Mouse (Mus musculus): ENCODE data around the gene Rmnd5b. TPM values are rescaled to one million over a fixed set of nuclear protein-coding genes. Genes with fewer than 3 reads are reported as not detected.
"Not testable (repeated sequence)": the region's sequence is repeated elsewhere in the genome, so short reads cannot be mapped to it uniquely, and the experiment has no call there.

Rmnd5b gene
- total RNA-seq (2021), result 10 to 100 TPM; 33.2 to 34.6 TPM
- long read RNA-seq, experiment 1, transcript Rmnd5b-201 (10 exons, 1,946 nt), result major isoform, 79 of 97 reads
- long read RNA-seq, experiment 1, partial matches to known transcripts, result 7 of 97 reads
- long read RNA-seq, experiment 1, other reads (novel, unspliced or antisense), result 11 of 97 reads
- long read RNA-seq, experiment 2, transcript Rmnd5b-201 (10 exons, 1,946 nt), result major isoform, 36 of 51 reads
- long read RNA-seq, experiment 2, partial matches to known transcripts, result 10 of 51 reads
- long read RNA-seq, experiment 2, other reads (novel, unspliced or antisense), result 5 of 51 reads

GRCm38 (mm10) chr11:51635525-51636322 is at the start of gene Rmnd5b:
Gene Rmnd5b, minus strand, starts transcription at chr11:51635896.
- DNase-seq, result peak; percentile 91

DNA sequence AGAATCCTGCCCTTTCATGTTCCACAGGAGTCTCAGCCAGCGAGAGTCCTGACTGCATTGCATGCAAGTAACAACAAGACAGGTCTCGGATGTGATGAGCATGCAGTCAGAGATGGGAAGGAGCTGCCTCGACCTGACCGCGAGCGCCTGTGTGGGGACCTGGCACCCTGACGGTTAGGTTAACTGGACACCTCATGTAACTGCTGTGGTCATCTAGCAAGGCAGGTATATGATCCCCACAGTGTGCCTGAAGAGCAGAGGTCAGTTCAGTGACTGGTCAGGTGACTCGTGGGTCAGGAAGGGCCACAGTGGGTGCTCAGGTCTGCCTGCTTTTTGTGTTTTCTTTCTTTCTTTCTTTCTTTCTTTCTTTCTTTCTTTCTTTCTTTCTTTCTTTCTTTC is 46.3 kb upstream of the Rmnd5b start:
- DNase-seq, result no peak

DNA sequence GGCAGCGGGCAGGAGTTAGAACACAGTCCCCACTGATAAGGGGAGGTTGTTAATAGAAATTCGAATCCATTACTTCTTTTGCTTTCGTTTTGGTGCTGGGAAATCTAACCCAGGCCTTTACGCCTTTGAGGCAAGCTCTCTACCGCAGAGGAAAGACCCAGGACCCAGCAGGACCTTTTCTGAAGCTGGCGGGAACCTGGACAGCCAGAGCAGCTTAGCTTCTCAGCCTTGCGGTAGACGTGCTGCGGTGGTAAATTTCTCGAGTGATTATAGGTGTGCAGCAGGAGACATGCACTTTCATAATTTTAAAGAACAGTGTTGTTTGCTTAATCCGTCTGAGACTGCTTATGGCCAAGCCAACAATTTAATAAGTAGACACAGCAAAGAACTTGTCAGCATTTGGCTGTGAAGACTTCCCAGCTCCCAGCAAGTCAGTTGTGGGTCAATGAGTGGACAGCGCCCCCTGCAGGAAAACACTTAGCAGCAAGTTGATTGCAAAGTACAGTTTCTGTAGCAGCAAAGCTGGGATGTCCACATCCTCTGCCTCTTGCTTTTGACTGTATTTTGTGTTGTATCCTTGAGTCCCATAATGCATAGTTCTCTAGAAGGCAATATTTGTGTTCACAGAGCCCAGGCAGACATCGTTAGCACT is 45.8 kb upstream of the Rmnd5b start:
- peak; percentile 94 for DNase-seq

DNA sequence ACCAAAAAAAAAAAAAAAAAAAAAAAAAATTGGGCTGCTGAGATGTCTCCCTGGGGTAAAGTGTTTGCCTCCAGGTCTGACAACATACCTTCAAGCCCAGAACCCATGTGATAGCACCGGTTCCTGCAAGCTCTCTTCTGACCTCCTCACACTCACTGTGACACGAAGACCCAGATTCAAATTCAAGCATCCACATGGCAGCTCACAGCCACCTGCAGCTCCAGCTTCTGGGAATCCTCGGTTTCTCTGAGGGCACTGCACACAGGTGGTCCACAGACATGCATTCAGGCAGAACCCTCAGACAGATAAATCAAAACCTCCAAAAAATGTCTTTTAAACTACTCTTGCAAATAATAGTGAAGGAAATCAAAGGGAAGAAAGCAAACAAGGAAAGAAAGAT is 43.8 kb upstream of the Rmnd5b start:
- DNase-seq, result no peak

DNA sequence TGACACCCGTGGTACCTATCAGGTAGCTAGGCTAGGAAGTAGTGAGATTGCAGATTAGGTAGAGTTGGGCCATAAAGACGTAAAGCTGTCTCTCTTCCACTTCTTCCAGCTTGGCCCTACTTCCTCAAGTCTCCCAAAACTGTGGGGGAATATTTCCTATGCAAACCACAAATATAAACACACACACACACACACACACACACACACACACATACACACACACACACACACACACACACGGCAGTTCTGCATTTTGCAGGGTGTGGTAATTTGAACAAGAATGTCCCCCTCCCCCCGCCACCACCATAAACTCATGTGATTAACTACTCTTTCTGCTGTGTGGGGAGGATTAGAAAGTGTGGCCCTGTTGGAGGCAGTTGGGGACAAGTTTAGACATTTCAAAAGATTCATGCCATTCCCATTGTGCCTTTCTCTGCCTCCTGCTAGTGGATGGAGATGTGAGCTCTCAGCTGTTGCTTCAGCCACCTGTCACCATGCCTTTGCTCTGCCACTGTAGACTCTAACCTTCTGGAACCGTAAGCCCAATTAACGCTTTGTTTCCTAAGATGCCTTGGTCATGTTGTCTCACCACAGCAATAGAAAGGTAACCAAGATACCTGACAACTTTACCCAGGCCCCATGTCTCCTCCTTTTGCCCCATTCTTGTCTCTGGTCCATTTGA is 42.2 kb upstream of the Rmnd5b start:
- no peak for DNase-seq

GRCm38 (mm10) chr11:51675386-51675785 is 39.7 kb upstream of the Rmnd5b start:
- DNase-seq, result no peak

DNA sequence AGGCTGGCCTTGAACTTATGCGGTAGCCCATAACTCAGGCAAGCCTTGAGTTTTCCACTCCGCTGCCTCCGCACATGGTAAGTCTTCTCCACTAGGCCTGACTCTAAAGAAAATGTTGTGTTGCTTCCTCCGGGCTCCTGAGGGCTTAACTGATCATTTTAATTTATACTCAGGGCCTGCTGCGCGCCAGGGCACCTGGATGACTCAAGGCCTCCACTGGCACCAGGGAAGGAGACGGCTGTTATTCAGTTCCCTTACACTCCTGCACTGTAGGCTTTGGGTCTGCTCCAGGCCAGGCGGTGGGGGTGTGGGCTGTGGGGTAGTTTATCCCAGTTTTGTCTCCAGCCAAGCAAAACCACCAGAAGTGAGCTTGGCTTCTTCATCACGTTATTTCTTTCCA is 37.6 kb upstream of the Rmnd5b start:
- peak; percentile 43 for DNase-seq

DNA sequence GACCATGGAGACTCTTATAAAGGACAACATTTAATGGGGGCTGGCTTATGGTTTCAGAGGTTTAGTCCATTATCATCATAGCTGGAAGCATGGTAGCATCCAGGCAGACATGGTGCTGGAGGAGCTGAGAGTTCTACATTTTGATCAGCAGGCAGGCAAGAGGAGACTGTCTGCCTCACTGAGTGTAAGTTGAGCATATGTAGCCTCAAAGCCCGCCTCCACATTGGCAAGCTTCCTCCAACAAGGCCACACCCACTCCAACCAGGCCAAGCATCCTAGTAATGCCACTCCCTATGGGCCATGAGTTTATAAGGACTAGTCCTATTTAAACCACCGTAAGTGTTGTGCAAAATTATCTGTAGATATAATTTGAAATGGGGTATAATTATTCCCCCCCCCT is 35.7 kb upstream of the Rmnd5b start:
- DNase-seq, result no peak

DNA sequence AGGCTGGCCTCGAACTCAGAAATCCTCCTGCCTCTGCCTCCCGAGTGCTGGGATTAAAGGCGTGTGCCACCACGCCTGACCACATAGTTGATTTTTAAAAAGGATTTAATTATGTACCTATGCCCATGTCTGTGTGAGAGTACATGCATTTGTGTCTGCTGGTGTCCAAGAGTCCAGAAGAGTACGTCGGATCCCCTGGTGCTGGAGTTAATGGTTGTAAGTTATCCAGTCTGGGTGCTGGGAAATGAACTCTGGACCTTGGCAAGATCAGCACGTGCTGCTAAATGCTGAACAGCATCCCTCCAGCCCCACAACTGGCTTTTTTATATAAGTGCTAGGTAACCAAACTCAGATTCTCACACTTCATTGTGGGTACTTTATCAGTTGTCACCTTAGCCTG is 35.1 kb upstream of the Rmnd5b start:
- no peak for DNase-seq

DNA sequence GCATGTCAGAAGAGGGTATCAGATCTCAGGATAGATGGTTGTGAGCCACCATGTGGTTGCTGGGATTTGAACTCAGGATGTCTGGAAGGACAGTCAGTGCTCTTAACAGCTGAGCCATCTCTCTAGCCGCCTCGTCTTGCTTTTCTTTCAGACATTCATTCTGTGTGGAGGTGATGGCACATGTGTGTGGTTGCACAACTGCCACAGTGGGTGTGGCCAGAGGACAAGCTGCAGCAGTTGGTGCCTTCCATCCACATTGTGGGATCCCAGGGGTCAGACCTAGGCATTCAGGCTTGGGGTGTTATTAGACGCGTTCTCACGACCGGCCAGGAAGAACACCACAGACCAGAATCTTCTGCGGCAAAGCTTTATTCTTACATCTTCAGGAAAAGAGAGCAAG is 29.1 kb upstream of the Rmnd5b start:
- DNase-seq, result not testable (repeated sequence)

DNA sequence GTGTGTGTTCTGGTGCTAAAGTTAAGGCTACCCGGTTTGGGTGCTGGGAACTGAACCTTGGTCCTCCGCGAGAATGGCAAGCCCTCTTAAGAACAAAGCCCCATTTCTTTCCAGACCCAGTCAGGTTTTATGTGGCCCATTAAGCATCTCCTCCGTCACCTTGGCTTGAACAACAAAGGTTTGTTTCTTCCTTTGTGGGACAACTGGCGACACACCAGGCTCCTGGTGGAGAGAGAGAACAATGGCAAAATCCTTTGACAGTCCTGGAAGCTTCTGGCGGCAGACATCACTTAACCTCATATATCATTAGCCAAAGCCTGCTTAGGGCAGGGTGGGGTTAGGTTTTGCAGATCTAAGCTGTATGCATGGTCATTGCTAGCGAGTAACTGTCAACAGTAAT is 26.9 kb upstream of the Rmnd5b start:
- DNase-seq, result no peak

- DNase-seq, result no peak
These were observed 26.2 kb upstream of the Rmnd5b start for GRCm38 (mm10) chr11:51661867-51662365.

- peak; percentile 64 for DNase-seq
These were observed 23.0 kb upstream of the Rmnd5b start for GRCm38 (mm10) chr11:51658705-51659104.

DNA sequence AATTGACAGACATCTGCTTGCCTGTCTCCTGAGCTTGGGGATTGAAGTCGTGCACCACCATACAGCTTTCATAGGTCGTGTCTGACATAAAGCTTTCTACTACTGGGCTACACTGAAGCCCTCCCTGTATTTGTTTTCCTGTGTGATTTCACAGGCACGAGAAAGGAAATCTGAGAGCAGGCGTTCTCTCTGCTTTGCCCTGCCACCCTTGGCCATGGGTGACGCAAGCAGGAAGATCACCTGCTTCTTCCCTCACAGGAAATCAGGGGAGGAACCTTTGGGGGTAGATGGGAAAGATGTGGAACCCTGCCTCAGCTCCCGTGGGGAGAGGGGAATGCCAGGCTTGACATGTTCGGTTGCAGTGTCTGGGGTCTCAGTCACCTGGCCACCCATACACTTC is 22.6 kb upstream of the Rmnd5b start:
- DNase-seq, result no peak

DNA sequence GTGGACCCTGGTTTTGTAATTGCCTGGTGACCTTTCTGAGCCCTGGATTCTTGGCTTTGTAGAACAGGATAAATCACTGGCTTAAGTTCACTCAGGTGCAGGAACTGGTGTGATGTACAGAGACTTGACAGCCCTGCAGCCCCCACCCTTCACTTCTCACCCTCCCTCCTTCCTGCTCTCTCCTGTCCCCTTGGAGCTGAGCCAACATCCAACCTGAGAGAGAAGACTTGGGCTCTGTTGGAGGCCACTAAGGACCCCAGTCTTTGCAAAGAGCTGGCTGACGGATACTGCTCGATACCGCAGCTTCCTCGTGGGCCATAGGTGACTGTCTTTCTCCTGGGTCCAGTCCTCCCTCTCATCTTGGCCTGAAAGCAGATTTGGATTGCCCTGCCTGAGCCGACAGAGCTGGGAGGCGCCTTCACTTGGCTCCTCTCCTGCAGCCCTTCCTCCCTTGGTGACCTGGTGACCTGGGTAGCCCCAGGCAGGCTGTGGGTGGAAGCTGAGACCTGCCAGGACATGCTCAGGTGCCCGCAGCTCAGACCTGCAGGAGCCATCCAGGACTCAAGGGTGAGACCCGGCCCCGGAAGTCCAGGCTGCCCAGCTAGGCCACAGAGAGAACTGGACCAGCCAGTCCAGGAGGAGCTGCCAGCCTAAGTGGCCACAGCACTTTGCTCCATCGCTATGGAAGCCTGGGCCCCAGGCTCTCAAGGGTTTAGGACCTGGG is 21.3 kb upstream of the Rmnd5b start:
- DNase-seq, result peak; percentile 49

- peak; percentile 36 for DNase-seq
These were observed 19.2 kb upstream of the Rmnd5b start for GRCm38 (mm10) chr11:51654891-51655290.

DNA sequence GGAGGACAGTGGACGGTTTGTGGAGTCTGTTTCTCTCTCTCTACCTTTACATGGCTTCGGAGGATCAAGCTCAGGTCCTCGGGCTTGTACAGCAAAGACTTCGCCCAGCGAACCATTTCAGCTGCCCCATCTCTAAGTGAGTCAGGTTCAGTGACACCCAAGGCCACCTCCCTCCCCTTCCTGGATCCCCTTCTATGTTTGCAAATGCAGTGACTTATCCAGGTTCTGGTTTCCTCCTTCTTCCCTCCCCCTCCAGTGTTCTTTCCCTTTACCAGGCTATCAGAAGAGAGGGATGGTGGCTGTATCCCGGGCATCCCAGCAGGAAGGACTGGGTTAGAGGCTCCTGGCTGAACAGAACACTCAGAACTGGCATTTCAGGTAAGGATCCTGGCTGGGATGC is 18.0 kb upstream of the Rmnd5b start:
- no peak for DNase-seq

DNA sequence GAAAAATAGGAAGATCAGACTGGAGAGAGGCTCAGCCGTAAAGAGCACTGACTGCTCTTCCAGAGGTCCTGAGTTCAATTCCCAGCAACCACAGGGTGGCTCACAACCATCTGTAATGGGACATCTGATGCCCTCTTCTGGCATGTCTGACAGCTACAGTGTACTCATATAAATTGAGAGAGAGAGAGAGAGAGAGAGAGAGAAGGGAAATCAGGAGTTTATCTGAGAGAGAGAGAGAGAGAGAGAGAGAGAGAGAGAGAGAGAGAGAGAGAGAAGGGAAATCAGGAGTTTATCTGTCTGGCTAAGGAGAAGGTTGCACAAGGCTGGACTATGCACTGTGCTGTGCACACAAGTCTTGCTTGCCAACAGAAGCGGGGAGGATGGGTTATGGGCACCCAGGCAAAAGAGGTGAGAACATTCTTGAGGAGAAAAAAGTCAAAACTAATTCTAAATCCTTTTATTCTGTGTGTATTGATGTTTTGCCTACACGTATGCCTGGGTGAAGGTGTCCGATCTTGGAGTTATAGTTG is 17.3 kb upstream of the Rmnd5b start:
- no peak for DNase-seq

GRCm38 (mm10) chr11:51650691-51651515 is 15.2 kb upstream of the Rmnd5b start, which contains the start of the genes N4bp3 and D930048N14Rik:
Gene N4bp3, minus strand, starts transcription at chr11:51650842.
Gene D930048N14Rik, plus strand, starts transcription at chr11:51650954.
- peak; percentile 90 for DNase-seq

- DNase-seq, result no peak
These were observed 14.6 kb upstream of the Rmnd5b start for GRCm38 (mm10) chr11:51650261-51650660.

DNA sequence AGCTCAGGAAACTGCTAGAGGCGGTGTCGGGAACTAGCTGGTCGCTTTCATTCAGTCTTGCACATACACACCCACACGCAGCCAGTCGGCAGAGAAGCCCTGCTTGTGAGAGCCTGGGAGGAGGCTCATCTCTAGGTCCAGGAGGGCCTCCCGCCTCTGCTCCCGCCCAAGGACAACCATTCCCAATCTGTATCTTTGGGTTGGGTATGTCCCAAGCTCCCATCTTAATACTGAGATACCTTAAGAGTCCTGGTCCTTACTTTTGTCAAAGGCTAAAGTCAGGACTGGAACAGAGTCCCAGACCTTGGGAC is 14.1 kb upstream of the Rmnd5b start:
- peak; percentile 29 for DNase-seq
